Mouse (Mus musculus) midbrain, embryonic 11.5 days (tissue): ENCODE data around the gene Fam81a. TPM values are rescaled to one million over a fixed set of nuclear protein-coding genes. Genes with fewer than 3 reads are reported as not detected.

ENCODE experiments used
- ATAC-seq: fragments of 200-750 bp; cut with Nextera tagmentation; 2 replicates; pipeline ENCODE4 v1.8.0; 2017; ENCODE audit warnings: moderate TSS enrichment, moderate library complexity; ENCODE audit not compliant: low FRiP score
- DNase-seq: peaks from one replicate; pipeline ENCODE4 v3.0.0; 2015; ENCODE audit warnings: low spot score; ENCODE audit errors: missing footprints
- H3K27ac ChIP-seq: fragments of 300-500 bp; sonication (generic); 2 replicates; pipeline ENCODE4 v1.5.1; 2014; ENCODE audit warnings: low read depth, low read length
- H3K27me3 ChIP-seq: fragments of 300-500 bp; sonication (generic); 2 replicates; pipeline ENCODE4 v1.6.1; 2014; ENCODE audit warnings: mild to moderate bottlenecking, low read length, moderate library complexity, mixed read lengths; ENCODE audit not compliant: control insufficient read depth, insufficient read depth
- H3K36me3 ChIP-seq: fragments of 300-500 bp; sonication (generic); 2 replicates; pipeline ENCODE4 v1.6.1; 2014; ENCODE audit warnings: mild to moderate bottlenecking, low read length, moderate library complexity, mixed read lengths; ENCODE audit not compliant: control insufficient read depth, insufficient read depth
- H3K4me1 ChIP-seq: fragments of 300-500 bp; sonication (generic); 2 replicates; pipeline ENCODE4 v1.6.1; 2014; ENCODE audit warnings: low read length; ENCODE audit not compliant: control insufficient read depth, insufficient read depth
- H3K4me2 ChIP-seq: fragments of 300-500 bp; sonication (generic); 2 replicates; pipeline ENCODE4 v1.6.1; 2014; ENCODE audit warnings: mild to moderate bottlenecking, moderate library complexity
- H3K4me3 ChIP-seq: fragments of 300-500 bp; sonication (generic); 2 replicates; pipeline ENCODE4 v1.5.1; 2014; ENCODE audit warnings: low read depth, low read length
- H3K9ac ChIP-seq: fragments of 300-500 bp; sonication (generic); 2 replicates; pipeline ENCODE4 v1.6.1; 2014; ENCODE audit warnings: low read length
- H3K9me3 ChIP-seq: fragments of 300-500 bp; sonication (generic); 2 replicates; pipeline ENCODE4 v1.6.1; 2016; ENCODE audit warnings: low read length; ENCODE audit not compliant: control insufficient read depth
- WGBS: fragments of 180-500 bp; shearing (Covaris S2); extraction: QIAGEN DNeasy Blood & Tissue Kit; methylation state at CpG from one replicate; pipeline ENCODE4 v1.1.7; 2014; 5-methylcytosine and 5-hydroxymethylcytosine counted together
- polyA plus RNA-seq: library from polyadenylated mRNA; unstranded; fragments of >200 nt; fragmentation: Nextera tagmentation; extraction: Ambion mirVana; gene quantifications from 2 replicates; pipeline ENCODE4 v1.2.1, GENCODE M21; 2014

The Fam81a gene
- polyA plus RNA-seq, 1 experiment from 2014 or later: 4.7 TPM

- Histone ChIP-seq H3K4me2 (no peak overlapping the region), H3K4me1 (no peaks in the 10 kb centered on the region; the same call in none of the 2 replicates), H3K36me3 (no peaks in the 10 kb centered on the region), H3K27me3 (no peaks in the 10 kb centered on the region), H3K9ac (no peak overlapping the region), H3K9me3 (no peaks in the 10 kb centered on the region), H3K27ac (no peak overlapping the region), H3K4me3 (no peak overlapping the region)
- ATAC-seq (no peak), DNase-seq (peak; percentile 37)
- 67% methylated on average over 5 of the region's 5 CpGs for WGBS
Observed at GRCm38 (mm10) chr9:70134716-70135115, 7.6 kb downstream of the Fam81a start.

DNA sequence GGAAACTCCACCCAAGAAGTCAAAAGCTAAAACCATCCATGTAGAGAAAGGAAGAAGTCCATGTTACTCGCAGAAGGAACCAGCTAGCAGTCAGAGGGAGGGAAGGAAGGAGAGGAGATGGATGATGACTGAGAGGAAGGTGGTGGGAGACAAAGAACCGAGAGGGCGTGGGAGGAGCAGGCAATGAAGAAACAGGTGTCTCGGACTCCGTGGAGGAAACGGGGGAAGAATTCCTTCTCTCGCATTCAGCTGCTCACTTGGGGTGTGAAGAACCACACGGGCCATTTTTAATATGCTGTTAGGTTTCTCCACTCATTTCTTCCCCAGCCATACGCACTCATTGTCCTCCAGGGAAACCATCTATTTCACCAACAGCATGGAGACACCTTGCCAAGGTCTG is 8.1 kb downstream of the Fam81a start:
- no peak for DNase-seq
- no peaks in the 10 kb centered on the region for H3K27me3 ChIP-seq
- no peak overlapping the region for H3K9ac ChIP-seq
- ATAC-seq: no peak
- H3K36me3 ChIP-seq: no peaks in the 10 kb centered on the region
- no peak overlapping the region for H3K4me3 ChIP-seq
- WGBS: 88% methylated on average over 9 of the region's 9 CpGs
- no peak overlapping the region for H3K4me2 ChIP-seq
- no peak overlapping the region for H3K27ac ChIP-seq
- H3K9me3 ChIP-seq: no peaks in the 10 kb centered on the region
- no peaks in the 10 kb centered on the region; the same call in 1 of the 2 replicates for H3K4me1 ChIP-seq

GRCm38 (mm10) chr9:70130786-70131185 is 11.6 kb downstream of the Fam81a start:
- DNase-seq (peak; percentile 14), ATAC-seq (no peak)
- H3K9me3 ChIP-seq: no peaks in the 10 kb centered on the region
- no peak overlapping the region for H3K9ac ChIP-seq
- no peak overlapping the region for H3K4me3 ChIP-seq
- H3K4me2 ChIP-seq: no peak overlapping the region
- H3K27me3 ChIP-seq: no peaks in the 10 kb centered on the region
- no peaks in the 10 kb centered on the region for H3K4me1 ChIP-seq
- no peak overlapping the region for H3K27ac ChIP-seq
- 89% methylated on average over 5 of the region's 5 CpGs for WGBS
- no peaks in the 10 kb centered on the region for H3K36me3 ChIP-seq

GRCm38 (mm10) chr9:70111869-70112286 is 30.5 kb downstream of the Fam81a start:
- ATAC-seq: peak; percentile 79; the same call in 1 of the 2 replicates
- peaks cover 4% of the 10 kb centered on the region; the same call in 1 of the 2 replicates for H3K4me1 ChIP-seq
- H3K27ac ChIP-seq: no peak overlapping the region
- peak overlapping the region; percentile 55 for H3K9ac ChIP-seq
- no peaks in the 10 kb centered on the region for H3K27me3 ChIP-seq
- peak overlapping the region; percentile 44 for H3K4me2 ChIP-seq
- peak overlapping the region; percentile 15 for H3K4me3 ChIP-seq
- 3% methylated on average over 10 of the region's 10 CpGs for WGBS
- H3K36me3 ChIP-seq: no peaks in the 10 kb centered on the region
- H3K9me3 ChIP-seq: no peaks in the 10 kb centered on the region
- DNase-seq: peak; percentile 95

DNA sequence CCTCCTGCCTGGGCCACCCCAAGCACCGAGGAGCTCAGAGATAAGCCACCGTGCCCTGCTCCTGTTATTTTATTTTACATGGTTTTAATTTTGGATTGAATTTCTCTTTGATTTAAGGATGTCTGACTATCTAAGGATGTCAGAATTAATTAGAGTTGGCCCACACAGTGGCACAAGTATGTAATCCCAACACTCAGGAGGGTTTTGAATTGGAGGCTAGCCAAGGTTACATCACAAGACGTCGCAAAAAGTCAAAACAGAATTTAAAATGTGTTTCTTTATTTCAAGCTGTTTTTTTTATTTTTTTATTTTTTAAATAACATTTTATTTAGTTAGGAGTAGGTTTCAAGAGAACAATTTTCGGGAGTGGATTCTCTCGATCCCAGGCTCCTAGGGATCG is 31.5 kb downstream of the Fam81a start:
- Histone ChIP-seq H3K9me3 (no peaks in the 10 kb centered on the region), H3K9ac (no peak overlapping the region), H3K27ac (no peak overlapping the region), H3K36me3 (no peaks in the 10 kb centered on the region), H3K4me1 (peaks cover 4% of the 10 kb centered on the region; the same call in 1 of the 2 replicates), H3K4me3 (no peak overlapping the region), H3K4me2 (no peak overlapping the region), H3K27me3 (no peaks in the 10 kb centered on the region)
- ATAC-seq: no peak
- DNase-seq: no peak
- 71% methylated on average over 7 of the region's 7 CpGs for WGBS

DNA sequence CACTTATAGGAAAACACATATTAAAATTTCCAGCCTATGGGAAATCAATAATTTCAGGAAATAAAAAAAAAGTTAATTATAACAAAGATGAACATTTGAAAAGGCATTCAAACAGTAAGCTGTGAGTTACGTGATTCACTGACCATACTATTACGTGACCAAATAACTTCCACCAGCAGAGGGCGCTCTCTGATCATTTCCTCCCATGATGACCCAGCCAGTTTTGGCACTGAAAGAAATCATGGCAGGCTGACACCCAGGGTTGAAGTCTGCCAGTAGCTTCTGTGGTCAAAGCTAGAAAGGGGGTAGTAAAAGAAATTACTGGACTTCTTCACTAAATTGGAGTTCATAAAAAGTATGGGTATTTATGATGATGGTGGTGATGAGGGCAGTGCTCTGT is 33.1 kb downstream of the Fam81a start:
- H3K9ac ChIP-seq: no peak overlapping the region
- DNase-seq (peak; percentile 98), ATAC-seq (peak; percentile 58; the same call in 1 of the 2 replicates)
- H3K27me3 ChIP-seq: no peaks in the 10 kb centered on the region
- no peak overlapping the region for H3K27ac ChIP-seq
- no peaks in the 10 kb centered on the region for H3K36me3 ChIP-seq
- WGBS: 6% methylated on average over 3 of the region's 3 CpGs
- H3K4me1 ChIP-seq: peaks cover 4% of the 10 kb centered on the region; the same call in 1 of the 2 replicates
- H3K4me2 ChIP-seq: no peak overlapping the region
- H3K4me3 ChIP-seq: no peak overlapping the region
- H3K9me3 ChIP-seq: no peaks in the 10 kb centered on the region

- no peak overlapping the region for H3K4me3 ChIP-seq
- no peaks in the 10 kb centered on the region for H3K9me3 ChIP-seq
- no peaks in the 10 kb centered on the region for H3K36me3 ChIP-seq
- H3K4me2 ChIP-seq: no peak overlapping the region
- peaks cover 4% of the 10 kb centered on the region; the same call in 1 of the 2 replicates for H3K4me1 ChIP-seq
- no peak overlapping the region for H3K27ac ChIP-seq
- H3K9ac ChIP-seq: no peak overlapping the region
- WGBS: 89% methylated on average over 5 of the region's 5 CpGs
- DNase-seq (no peak), ATAC-seq (no peak)
- no peaks in the 10 kb centered on the region for H3K27me3 ChIP-seq
Observed at GRCm38 (mm10) chr9:70108151-70108550, 34.2 kb downstream of the Fam81a start.

DNA sequence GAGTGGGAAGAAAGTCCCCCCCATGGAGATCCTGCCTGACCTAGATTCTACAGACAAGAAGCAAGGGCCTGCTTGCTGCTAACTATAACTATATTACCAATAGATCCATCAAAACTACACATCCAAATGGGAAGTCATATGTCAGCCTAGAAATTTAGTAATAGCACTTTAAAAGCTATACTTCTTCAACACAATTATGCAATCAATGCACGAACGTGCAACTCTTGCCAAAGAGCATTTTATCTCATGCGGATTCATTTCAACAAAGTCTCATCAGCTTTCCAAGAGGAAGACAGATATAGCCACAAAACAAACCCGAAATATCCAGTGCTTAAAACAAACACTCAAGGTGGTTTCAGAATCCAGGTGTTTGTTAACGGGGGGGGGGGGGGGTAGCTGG is 36.8 kb downstream of the Fam81a start:
- DNase-seq: no peak
- no peaks in the 10 kb centered on the region for H3K27me3 ChIP-seq

DNA sequence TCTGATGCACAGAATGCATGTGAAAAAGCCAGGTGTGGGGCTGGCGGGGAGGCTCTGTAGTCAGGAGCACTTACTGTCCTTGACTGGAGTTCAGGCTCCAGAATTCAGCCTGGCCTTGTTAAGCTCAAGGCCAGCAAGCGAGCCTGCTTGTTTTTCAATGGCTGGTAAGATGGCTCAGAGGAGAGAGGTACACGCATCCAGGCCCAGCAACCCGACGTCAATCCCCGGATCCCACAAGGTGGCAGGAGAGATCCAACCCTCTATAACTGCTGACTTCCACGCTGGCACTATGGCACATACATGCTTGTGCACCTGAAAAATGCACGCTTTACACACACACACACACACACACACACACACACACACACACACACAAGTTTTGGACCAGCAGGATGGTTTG is 39.3 kb downstream of the Fam81a start:
- H3K4me3 ChIP-seq: no peak overlapping the region
- H3K4me1 ChIP-seq: no peaks in the 10 kb centered on the region
- ATAC-seq: no peak
- H3K9ac ChIP-seq: no peak overlapping the region
- H3K36me3 ChIP-seq: no peaks in the 10 kb centered on the region
- no peak overlapping the region for H3K4me2 ChIP-seq
- H3K9me3 ChIP-seq: no peaks in the 10 kb centered on the region
- no peaks in the 10 kb centered on the region for H3K27me3 ChIP-seq
- 49% methylated on average over 8 of the region's 8 CpGs for WGBS
- H3K27ac ChIP-seq: no peak overlapping the region
- DNase-seq: no peak

More for the DNA sequence above, 36.8 kb downstream of the Fam81a start:
- H3K27ac ChIP-seq: no peak overlapping the region
- H3K36me3 ChIP-seq: no peaks in the 10 kb centered on the region
- no peak overlapping the region for H3K4me2 ChIP-seq
- H3K9ac ChIP-seq: no peak overlapping the region
- no peaks in the 10 kb centered on the region for H3K9me3 ChIP-seq
- no peaks in the 10 kb centered on the region for H3K4me1 ChIP-seq
- ATAC-seq: no peak
- no peak overlapping the region for H3K4me3 ChIP-seq
- WGBS: 90% methylated on average over 4 of the region's 5 CpGs
